Mouse (Mus musculus) ES-E14 (cell line): ENCODE results near the gene Rora.

ENCODE experiments used
- CHD2 ChIP-seq: IDR thresholded peaks from 2 replicates; pipeline ENCODE4 v1.6.1; 2014; ENCODE audit warnings: mild to moderate bottlenecking, low read depth, low read length, inconsistent platforms
- HCFC1 ChIP-seq: IDR thresholded peaks from 2 replicates; pipeline ENCODE4 v1.6.1; 2012; ENCODE audit warnings: low read length, inconsistent platforms, borderline replicate concordance; ENCODE audit not compliant: insufficient read depth
- ZNF384 ChIP-seq: IDR thresholded peaks from 2 replicates; pipeline ENCODE4 v1.6.1; 2012; ENCODE audit warnings: low read depth, low read length, inconsistent platforms

DNA sequence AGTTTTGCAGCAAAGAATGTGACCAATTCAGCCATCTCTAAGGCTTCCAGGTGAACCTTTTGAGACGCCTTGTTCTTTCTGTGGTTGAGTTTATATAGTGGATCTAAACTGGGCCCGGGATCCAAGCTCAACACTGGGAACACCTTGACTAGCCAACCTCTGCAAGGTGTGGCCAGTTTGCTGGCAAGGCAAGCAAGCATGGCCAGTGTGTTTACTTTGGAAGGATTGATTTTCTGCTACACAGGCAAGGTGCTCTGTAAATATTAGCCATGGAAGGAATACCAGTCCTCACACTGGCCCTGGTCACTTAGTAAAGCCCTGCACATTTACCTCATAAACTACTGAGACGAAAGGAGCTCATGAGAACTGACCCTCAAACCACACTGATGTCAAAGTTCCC lies 172.3 kb downstream of the Rora start:
- TF ChIP-seq ZNF384 (no peak), CHD2 (no peak), HCFC1 (no peak)
